Mouse (Mus musculus) testis, adult 2 months (tissue): ENCODE data around the gene Mier3.

Experiments
- CTCF ChIP-seq: fragments of 200-500 bp; IDR thresholded peaks from 2 replicates; pipeline ENCODE4 v1.5.1; 2012; ENCODE audit warnings: low read depth, mild to moderate bottlenecking, inconsistent platforms, low read length, moderate library complexity; ENCODE audit not compliant: control insufficient read depth, insufficient read depth, insufficient replicate concordance
- POLR2A ChIP-seq: fragments of 200-500 bp; IDR thresholded peaks from 2 replicates; pipeline ENCODE4 v1.6.1; 2012; ENCODE audit warnings: low read depth, mild to moderate bottlenecking, inconsistent platforms, low read length, moderate library complexity; ENCODE audit not compliant: control insufficient read depth

GRCm38 (mm10) chr13:111640319-111640718 lies 40.5 kb upstream of the Mier3 start:
- TF ChIP-seq CTCF (no peak), POLR2A (no peak)
